Mouse (Mus musculus) lung, adult 2 months (tissue): ENCODE results near the gene Rbak.

Experiments
- CTCF ChIP-seq: fragments of 200-500 bp; IDR thresholded peaks from 2 replicates; pipeline ENCODE4 v1.5.1; 2011; ENCODE audit warnings: mild to moderate bottlenecking, low read length, control low read depth; ENCODE audit not compliant: insufficient read depth
- POLR2A ChIP-seq: fragments of 200-500 bp; IDR thresholded peaks from 2 replicates; pipeline ENCODE4 v1.6.1; 2011; ENCODE audit warnings: low read depth, mild to moderate bottlenecking, control low read depth, low read length, borderline replicate concordance; ENCODE audit errors: extremely low read depth

GRCm38 (mm10) chr5:143137580-143137979, 43.0 kb downstream of the Rbak start:
- TF ChIP-seq CTCF (no peak), POLR2A (no peak)
